Mouse (Mus musculus): ENCODE data around the gene Asic2.

DNA sequence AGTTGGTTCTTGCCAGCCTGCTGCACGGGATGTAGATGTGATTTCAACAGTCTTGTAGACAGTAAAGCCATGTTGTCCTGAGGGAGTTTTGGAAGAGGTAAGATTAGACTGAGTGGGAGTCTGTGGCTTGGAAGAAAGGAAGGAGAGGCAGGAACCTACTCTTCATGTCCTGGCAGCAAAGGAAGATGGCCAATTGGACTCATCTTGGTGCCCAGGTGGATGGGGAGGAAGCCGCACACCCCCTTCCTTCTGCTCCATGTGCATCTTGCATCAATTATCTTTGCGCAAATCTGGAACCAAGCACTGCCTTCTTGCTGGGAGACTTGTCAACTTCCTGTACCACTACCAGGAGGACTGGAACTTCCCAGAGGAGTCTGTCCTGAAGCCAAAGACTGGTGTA, 403.4 kb downstream of the Asic2 start:
- TF ChIP-seq POLR2A (IDR thresholded peaks at IDR 0.05; ENCODE audit: low read depth, low read length), result no peak
- TF ChIP-seq CTCF (conservative IDR thresholded peaks at IDR 0.05; ENCODE audit: insufficient read depth, insufficient read length, low read depth, low read length), result no peak
